Mouse (Mus musculus): Measurements from ENCODE around the gene Pced1b.

Gene Pced1b

GRCm38 (mm10) chr15:97397793-97398192, 150.9 kb downstream of the Pced1b start:
- no peak for DNase-seq (ENCODE audit: low spot score in 2 of 2)

GRCm38 (mm10) chr15:97400866-97401265, 154.0 kb downstream of the Pced1b start:
- no peak for DNase-seq (ENCODE audit: low spot score in 2 of 2)

DNA sequence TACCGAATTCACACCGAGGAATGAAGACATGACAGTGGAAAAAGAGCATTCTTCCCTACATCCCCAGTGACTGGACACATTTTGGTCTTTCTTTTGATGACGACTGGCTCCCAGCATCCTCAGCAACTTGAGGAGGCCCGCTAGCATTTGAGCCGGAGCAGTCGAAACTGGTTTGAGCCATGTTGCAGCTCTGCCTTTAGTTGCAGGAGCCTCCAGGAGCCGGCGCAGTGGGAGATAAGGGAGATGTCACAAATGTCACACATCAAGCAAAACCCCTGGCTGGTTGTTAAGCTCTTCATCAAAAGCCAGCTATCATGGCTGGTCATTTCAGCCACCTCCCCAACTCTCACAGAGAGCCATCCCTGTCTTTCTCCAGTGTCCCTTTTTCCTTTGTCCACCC, 157.6 kb downstream of the Pced1b start:
- no peak for DNase-seq (ENCODE audit: low spot score in 2 of 2)

GRCm38 (mm10) chr15:97404998-97405397, 158.1 kb downstream of the Pced1b start:
- DNase-seq (ENCODE audit: low spot score in 2 of 2), result no peak

- DNase-seq (ENCODE audit: low spot score in 2 of 2), result no peak
These were observed 159.2 kb downstream of the Pced1b start for GRCm38 (mm10) chr15:97406105-97406504.

DNA sequence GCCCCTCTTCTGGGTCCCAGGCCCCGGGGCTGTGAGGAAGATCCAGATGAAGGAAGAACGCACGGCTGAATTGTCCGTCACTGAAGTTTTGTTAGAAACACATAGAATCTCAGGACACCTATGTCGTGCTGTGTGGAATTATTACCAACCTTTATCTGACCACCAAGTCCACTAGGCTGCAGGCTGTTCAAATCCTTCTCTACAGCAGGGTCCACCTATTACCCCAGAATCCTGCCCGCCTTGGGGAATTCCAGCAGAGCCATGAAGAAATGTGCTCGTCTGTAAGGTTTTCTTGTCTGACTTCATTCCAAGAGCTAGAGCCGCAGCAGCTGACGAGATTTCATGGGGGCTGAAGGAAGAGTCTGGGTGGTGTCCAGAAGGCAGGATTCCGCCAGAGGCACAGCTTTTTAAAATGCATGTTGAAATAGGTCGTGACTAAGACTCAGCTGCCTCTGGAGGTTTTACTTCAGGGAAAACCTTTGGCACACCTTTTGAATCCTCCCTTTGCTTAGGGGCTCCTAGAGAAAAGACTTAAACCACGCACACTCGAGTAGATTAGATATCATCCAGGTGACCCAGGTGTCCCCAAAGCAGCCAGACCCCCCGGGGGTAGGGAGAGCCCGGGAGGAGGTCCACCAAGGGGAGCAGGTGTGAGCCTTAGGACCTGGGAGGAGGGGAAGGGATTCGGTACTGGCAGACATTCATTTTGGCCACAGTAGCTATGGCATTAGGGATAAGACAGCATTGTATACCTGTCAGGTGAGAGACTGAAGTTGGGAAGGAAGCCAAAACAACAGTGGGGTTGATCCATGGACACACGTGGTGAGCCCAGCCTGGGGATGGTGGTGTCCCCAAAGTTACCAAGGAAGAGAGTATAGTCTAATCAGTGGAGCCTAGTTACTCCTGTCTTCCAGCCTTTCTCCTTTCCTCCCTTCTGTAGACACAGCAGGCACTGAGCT, 160.9 kb downstream of the Pced1b start:
- no peak for DNase-seq (ENCODE audit: low spot score in 2 of 2)

DNA sequence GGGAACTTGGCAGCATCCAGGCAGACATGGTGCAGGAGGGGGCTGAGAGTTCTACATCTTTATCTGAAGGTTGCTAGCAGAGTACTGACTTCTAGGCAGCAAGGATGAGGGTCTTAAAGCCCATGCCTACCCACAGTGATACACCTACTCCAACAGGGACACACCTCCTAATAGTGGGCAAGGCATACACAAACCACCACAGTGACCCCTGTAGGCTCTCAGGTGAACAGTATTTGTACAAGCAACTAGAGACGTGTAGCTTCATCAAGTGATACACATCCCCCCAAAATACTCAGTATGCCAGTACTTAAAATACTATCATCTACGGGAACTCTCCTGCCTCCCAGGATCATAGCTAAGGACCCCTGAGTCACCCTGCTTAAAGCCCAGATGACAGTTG, 164.2 kb downstream of the Pced1b start:
- no peak for DNase-seq (ENCODE audit: low spot score in 2 of 2)

DNA sequence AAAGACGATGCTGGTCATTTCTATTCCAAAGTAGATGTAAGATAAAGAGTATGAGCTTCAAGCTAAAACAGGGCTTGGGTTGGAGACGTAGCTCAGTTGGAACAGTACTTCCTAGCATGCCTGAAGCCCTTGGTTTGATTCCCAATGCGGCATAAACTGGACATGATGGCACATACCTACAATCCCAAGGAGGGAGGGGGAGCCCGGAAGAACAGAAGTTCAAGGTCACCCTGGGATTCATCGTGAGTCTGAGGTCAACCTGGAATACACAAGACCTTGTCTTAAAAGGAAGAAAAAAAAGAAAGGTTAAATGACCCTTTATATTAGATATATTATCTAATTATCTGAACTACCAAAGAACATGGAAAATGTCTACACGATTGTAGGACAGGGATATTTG, 164.8 kb downstream of the Pced1b start:
- no peak for DNase-seq (ENCODE audit: low spot score in 2 of 2)

DNA sequence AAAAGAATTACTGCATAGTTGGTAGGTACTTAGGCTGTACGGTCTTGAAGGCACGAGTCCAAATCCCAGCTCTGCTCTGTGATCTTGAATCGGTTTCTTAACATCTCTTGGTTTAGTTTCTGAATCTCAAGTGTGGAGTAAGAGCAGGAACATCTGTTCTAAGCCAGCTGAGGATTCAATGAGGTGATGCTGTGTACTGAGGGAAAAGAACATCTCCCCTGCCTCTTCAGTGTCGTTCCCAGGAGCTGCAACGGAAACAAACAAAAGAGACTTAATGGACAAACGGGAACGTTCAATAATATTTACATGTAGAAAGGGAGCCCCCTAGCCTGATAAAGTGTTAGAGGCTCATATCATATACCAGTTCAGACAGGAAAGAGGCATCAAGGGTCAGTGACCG, 165.4 kb downstream of the Pced1b start:
- no peak for DNase-seq (ENCODE audit: low spot score in 2 of 2)

GRCm38 (mm10) chr15:97412861-97413260, 166.0 kb downstream of the Pced1b start:
- no peak for DNase-seq (ENCODE audit: low spot score in 2 of 2)

DNA sequence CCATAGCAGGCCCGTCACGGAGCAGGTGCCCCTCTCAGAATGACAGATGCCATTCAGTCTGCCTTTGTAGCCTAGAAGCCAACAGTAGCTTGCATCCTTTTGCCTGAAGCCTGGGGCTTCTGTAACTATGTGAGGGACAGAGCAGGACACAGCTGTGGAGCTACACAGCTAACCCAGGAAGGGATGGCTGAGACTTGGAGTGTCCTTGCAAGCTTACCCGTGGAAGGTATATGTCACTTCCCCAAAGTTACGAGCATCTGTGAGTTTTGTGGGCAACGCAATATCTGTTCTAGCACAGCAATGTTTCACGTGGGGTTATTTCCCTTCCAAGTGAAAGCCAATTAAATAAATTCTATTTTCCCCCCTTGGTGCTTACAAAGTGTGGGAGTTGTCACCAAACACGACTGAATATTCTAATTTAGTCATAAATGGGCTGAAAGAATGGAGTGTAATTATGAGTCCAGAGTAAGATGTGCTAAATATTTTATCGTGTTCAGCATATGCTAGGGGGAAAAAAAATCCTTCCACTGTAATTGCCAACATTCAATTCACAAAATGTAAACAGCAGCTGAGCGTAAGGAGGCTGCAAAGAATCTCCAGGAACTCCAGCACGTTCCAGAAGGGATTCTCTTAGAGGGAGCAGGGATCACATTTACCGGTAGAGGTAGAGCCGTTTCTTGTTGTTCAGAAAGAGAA, 168.0 kb downstream of the Pced1b start:
- no peak for DNase-seq (ENCODE audit: low spot score in 2 of 2)

- no peak for DNase-seq (ENCODE audit: low spot score in 2 of 2)
These were observed 168.6 kb downstream of the Pced1b start for GRCm38 (mm10) chr15:97415426-97415946.

- no peak for DNase-seq (ENCODE audit: low spot score in 2 of 2)
These were observed 173.4 kb downstream of the Pced1b start for GRCm38 (mm10) chr15:97420292-97420691.

DNA sequence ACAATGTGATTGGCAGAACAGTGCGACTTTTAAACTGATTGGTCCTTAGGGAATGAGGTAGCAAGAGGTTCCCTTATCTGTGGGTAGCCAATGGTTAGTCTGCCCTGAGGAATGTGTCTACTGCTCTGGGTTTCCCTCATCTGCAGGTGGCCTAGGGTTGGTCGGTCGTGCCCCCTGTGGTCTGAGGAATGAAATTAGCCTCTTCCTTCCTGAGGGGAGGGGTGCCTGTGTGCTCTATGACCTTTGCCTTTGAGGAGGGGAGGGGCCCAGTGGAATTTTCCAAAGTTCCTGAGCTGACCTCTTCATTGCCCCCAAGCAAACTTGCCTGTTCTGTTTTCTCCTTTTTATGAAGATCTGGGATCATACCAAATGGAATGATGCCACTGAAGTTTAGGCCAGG, 174.6 kb downstream of the Pced1b start:
- no peak for DNase-seq (ENCODE audit: low spot score in 2 of 2)

DNA sequence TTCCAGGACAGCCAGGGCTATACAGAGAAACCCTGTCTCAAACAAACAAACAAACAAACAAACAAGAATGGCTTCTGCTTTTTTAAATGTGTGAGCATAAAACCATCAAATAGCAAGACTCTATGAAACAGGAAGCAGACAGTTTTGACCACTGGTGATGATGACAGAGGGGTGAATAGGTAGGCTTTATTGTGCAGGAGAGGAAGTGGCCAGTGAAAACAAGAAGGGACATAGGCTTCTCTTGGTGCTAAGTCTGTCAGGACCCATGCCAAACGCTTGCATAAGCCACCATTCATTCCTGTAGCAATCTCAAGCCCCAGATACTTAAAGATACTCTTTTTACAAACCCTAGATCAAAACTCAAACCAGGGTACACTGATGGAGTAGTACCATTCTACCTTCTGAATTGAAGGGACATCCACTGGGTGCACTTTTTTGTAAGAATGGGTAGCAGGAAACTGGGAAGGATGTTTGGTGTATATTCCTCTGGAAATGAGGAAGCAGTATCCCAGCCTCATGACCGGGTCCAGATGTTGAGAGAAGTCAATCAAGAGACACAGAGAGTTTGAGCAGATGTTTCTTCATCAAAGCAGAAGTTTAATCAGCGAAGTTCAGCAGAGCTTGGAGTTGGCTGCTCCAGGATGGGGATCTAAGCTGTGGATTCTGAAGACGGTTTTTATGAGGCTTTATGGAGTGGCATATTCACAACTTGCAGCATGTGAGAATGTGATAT, 175.5 kb downstream of the Pced1b start:
- DNase-seq (ENCODE audit: low spot score in 2 of 2), result no peak

DNA sequence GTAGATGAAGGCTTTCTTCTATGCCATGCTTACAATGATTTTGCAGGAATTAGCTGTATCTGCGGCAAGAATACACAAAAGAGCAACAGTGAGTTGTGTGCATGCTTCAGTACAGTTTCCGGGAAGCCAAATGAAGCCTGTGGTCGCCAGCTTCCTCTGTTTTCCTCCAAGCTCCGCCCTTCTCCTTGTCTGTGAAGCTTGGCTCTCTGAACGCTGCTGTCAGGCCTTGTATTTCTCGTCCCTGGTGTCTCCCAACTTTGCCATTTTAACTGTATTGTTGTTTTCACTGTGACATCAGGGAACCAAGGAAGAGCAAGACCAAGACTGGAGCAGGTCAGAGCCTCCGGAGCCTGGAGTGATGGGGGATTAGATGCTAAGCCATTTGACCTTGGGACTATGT, 177.5 kb downstream of the Pced1b start:
- no peak for DNase-seq (ENCODE audit: low spot score in 2 of 2)

DNA sequence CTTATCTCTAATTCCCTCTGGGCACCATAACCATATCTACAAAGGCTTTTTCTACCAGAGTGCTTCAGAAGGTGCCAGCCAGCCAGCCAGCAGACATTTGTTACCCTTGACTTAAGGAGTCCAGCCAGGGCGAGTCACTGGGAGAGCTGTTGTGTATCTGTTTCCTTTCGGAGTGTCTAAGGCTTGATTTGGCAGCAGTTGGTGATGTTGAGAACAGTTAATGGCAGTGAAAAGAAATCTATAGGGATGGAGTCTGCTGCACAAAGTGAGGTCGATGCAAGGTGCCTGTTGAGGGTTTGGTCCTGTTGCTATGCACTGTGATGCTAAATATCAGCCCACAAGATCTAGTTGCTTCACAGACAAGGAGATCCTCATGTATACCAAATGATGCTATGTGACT, 178.1 kb downstream of the Pced1b start:
- DNase-seq (ENCODE audit: low spot score in 2 of 2), result no peak

- DNase-seq (ENCODE audit: low spot score in 2 of 2), result no peak
These were observed 182.4 kb downstream of the Pced1b start for GRCm38 (mm10) chr15:97429201-97429900.

GRCm38 (mm10) chr15:97431533-97431932, 184.6 kb downstream of the Pced1b start:
- DNase-seq (ENCODE audit: low spot score in 2 of 2), result no peak

DNA sequence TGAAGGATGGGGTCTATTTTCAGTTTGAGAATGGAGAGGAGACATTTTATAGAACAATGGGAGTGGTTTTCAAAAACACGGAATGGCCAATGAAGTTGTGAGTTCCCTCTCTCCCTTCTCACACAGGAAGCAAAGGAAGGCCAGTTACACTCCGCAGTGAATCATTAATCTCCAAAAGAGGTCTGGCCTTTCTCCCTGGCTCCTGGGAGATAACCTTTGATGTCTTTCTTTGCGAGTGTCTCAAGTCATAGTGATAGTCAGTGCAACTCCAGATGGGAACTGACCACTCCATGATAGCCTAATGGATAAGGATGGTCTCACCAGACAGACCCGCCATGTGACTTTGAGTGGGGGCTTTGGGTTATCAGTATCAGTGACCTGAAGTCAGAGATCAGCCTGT, 185.3 kb downstream of the Pced1b start:
- DNase-seq (ENCODE audit: low spot score in 2 of 2), result no peak

Measured in urinary bladder, postnatal 4 days (tissue).